Mouse (Mus musculus): Measurements from ENCODE around the gene Clec4a1.

DNA sequence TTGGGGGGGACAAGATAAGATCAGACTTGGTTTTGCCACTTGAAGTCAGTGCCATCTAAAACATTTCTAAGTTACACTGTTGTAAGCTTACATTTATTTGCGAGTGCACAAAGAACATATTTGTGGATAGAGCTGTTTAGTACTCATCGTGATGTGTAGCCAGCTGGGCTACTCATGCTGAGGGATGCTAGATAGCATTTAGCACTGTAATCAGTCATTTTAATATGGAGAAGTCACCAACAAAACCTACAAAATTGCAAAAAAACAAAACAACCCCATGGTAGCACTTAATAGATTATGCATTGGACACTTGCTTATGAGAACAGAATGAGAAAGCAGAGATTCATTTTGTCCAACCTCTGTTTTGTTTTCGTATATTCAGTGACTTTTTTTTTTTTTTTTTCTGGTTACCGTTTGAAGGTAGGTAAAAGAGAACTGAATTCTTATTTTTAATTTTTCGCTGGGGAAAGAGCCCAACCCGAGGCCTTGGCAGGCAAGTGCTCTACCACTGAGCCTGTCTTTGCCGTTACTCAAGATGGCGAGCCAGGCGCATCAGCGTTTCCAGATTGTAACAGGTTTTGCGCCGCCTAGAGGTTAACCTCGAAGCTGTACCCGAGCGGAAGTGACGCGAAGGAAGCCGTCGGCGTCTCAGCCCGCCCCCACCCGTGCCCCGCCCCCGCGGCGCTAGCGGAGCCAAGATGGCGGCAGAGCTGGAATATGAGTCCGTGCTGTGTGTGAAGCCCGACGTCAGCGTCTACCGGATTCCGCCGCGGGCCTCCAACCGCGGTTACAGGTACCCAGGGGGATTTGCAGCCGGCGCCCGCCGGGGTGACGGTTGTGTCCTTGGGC, 47.6 kb upstream of the Clec4a1 start, which contains the start of gene Necap1:
- peak; percentile 93 for TF ChIP-seq CTCF (IDR thresholded peaks at IDR 0.05; ENCODE audit: low read depth)
- TF ChIP-seq EP300 (IDR thresholded peaks at IDR 0.05; ENCODE audit: low read depth): peak; percentile 34; the same call in 1 of the 2 replicates
